24 mouse cellular contexts compared by ENCODE assay signal in genomic region chr17:88549411-88550191, GRCm38 (mm10). TPM values are rescaled to one million over a fixed set of nuclear protein-coding genes. Genes with fewer than 3 reads are reported as not detected.
DNase-seq lines count a peak whose midpoint lies in the region; ATAC-seq and TF ChIP-seq lines count a peak whose summit lies in the region.
"Had no signal": no experiment of that assay in that cellular context is flagged by ENCODE, and none has a peak within 500 bp of the region (broad histone marks: within the 10 kb centered on the region; RNA-seq: fewer than 3 reads in every experiment).

No protein-coding gene starts in this region.

- ATAC-seq in liver, postnatal 0 days, result no peak
- ATAC-seq in liver, embryonic 13.5 days (ENCODE audit: low read depth), result peak; percentile 78
- peak; percentile 89 for ATAC-seq in megakaryocyte-erythroid progenitor cell, adult 5-6 weeks (replicated peaks; ENCODE audit: low FRiP score, low TSS enrichment, poor library complexity, severe bottlenecking)
- ATAC-seq: forebrain, postnatal 0 days; hindbrain, postnatal 0 days; intestine, postnatal 0 days; Patski had no signal

- no peak overlapping the region; the same call in 1 of the 2 replicates for H3K27ac ChIP-seq in liver, postnatal 0 days (ENCODE audit: low read depth)
- no peak overlapping the region for H3K27ac ChIP-seq in liver, embryonic 13.5 days
- H3K27ac ChIP-seq: embryonic facial prominence, embryonic 10.5 days; hindbrain, postnatal 0 days; lung, embryonic 15.5 days; neural tube, embryonic 15.5 days had no signal

- 75% methylated on average over 24 of the region's 24 CpGs for WGBS in liver, postnatal 0 days (ENCODE audit: insufficient replicate concordance)
- 64% methylated on average over 24 of the region's 24 CpGs for WGBS in liver, embryonic 13.5 days (ENCODE audit: insufficient replicate concordance)

- no peak for TF ChIP-seq CTCF in liver, postnatal 0 days (IDR thresholded peaks at IDR 0.05; ENCODE audit: low read depth)

- no peaks in the 10 kb centered on the region for H3K9me3 ChIP-seq in liver, postnatal 0 days (ENCODE audit: low read length)
- no peaks in the 10 kb centered on the region for H3K9me3 ChIP-seq in liver, embryonic 13.5 days (replicated peaks)
- H3K9me3 ChIP-seq: embryonic facial prominence, embryonic 10.5 days; lung, embryonic 15.5 days; neural tube, embryonic 15.5 days had no signal

- no peak overlapping the region for H3K9ac ChIP-seq in liver, postnatal 0 days (replicated peaks)
- H3K9ac ChIP-seq in liver, embryonic 13.5 days, result no peak overlapping the region
- H3K9ac ChIP-seq: forebrain, postnatal 0 days; lung, embryonic 15.5 days; neural tube, embryonic 15.5 days had no signal

- no peak overlapping the region for H3K4me3 ChIP-seq in liver, postnatal 0 days (ENCODE audit: low read depth, low read length)
- H3K4me3 ChIP-seq in liver, embryonic 13.5 days (replicated peaks), result no peak overlapping the region
- H3K4me3 ChIP-seq: embryonic facial prominence, embryonic 10.5 days; lung, embryonic 15.5 days; neural tube, embryonic 15.5 days had no signal

- H3K4me1 ChIP-seq in liver, postnatal 0 days (ENCODE audit: insufficient read depth), result peaks cover 26% of the 10 kb centered on the region
- peaks cover 37% of the 10 kb centered on the region for H3K4me1 ChIP-seq in liver, embryonic 13.5 days (replicated peaks)

- H3K4me2 ChIP-seq in liver, postnatal 0 days (ENCODE audit: low read depth, low read length), result no peak overlapping the region
- H3K4me2 ChIP-seq in liver, embryonic 13.5 days, result no peak overlapping the region
- H3K4me2 ChIP-seq: lung, embryonic 15.5 days; midbrain, embryonic 11.5 days; neural tube, embryonic 15.5 days had no signal

- DNase-seq in liver (peak; percentile 55), ZHBTc4 (ENCODE audit: low read depth, low spot score) (peak; percentile 58)
- DNase-seq in liver, postnatal 0 days, result no peak
- no peak for DNase-seq in liver, embryonic 13.5 days
- DNase-seq in right cerebral cortex, adult 2 months (ENCODE audit: low spot score in 2 of 2), result no peak
- DNase-seq in natural killer cell, adult 2 months (ENCODE audit: low spot score in 2 of 2), result no peak
- no peak for DNase-seq in right cerebral cortex, postnatal 36 days (ENCODE audit: low spot score in 2 of 2)
- DNase-seq: adrenal gland, postnatal 14 days; B cell, adult 2 months; cerebellum, adult 9-10 months; forebrain, postnatal 0 days; gastrocnemius, postnatal 25 days; lung, postnatal 36 days; right cerebral cortex, adult 18-20 months had no signal

- no peak for TF ChIP-seq EP300 in liver, postnatal 0 days (IDR thresholded peaks at IDR 0.05; ENCODE audit: low read depth)

- H3K27me3 ChIP-seq in liver, postnatal 0 days (ENCODE audit: insufficient read depth, low read length), result no peaks in the 10 kb centered on the region
- no peaks in the 10 kb centered on the region for H3K27me3 ChIP-seq in liver, embryonic 13.5 days
- H3K27me3 ChIP-seq: lung, embryonic 15.5 days; neural tube, embryonic 15.5 days; Patski had no signal

- H3K36me3 ChIP-seq in liver, postnatal 0 days (replicated peaks; ENCODE audit: insufficient read depth, low read length), result peaks cover 40% of the 10 kb centered on the region
- peaks cover 27% of the 10 kb centered on the region for H3K36me3 ChIP-seq in liver, embryonic 13.5 days

RNA-seq across cellular contexts. Expression of gene Ppp1r21, which starts 19.7 kb away (rescaled TPM):
- polyA plus RNA-seq in liver, postnatal 0 days (2015; fragmentation: Nextera tagmentation; extraction: Ambion mirVana), result 9.0 TPM in 2 replicates
- polyA plus RNA-seq in liver, embryonic 13.5 days (2015; fragmentation: Nextera tagmentation; extraction: Ambion mirVana), result 7.7 and 8.0 TPM in 2 replicates
- total RNA-seq in megakaryocyte-erythroid progenitor cell, adult 5-6 weeks (2014; fragmentation: Nextera tagmentation), result 46.2 and 47.1 TPM in 2 replicates
- 28.0 and 29.1 TPM in 2 replicates for total RNA-seq in megakaryocyte-erythroid progenitor cell, adult 5-6 weeks (2017)

RNA-seq across cellular contexts. Expression of gene Ston1, which starts 47.9 kb away (rescaled TPM):
- 0.70 and 0.99 TPM in 2 replicates for polyA plus RNA-seq in liver, postnatal 0 days (2015; fragmentation: Nextera tagmentation; extraction: Ambion mirVana)
- polyA plus RNA-seq in liver, embryonic 13.5 days (2015; fragmentation: Nextera tagmentation; extraction: Ambion mirVana), result 0.98 and 1.0 TPM in 2 replicates
- total RNA-seq in megakaryocyte-erythroid progenitor cell, adult 5-6 weeks (2014; fragmentation: Nextera tagmentation), result 1.2 TPM in 1 of 2 replicates, not detected in the other
- not detected in 2 replicates for total RNA-seq in megakaryocyte-erythroid progenitor cell, adult 5-6 weeks (2017)
- total RNA-seq: common myeloid progenitor, adult 5-6 weeks; hematopoietic stem cell, adult 5-6 weeks had no signal

Comparison
In these comparisons a context has a peak if more than half of its experiments do, and no peak if none do; other contexts are left out.
1. DNase-seq: peak in liver (single experiment) and ZHBTc4 (single experiment); none in liver, postnatal 0 days (single experiment), liver, embryonic 13.5 days (single experiment), right cerebral cortex, adult 2 months (0 of 2), natural killer cell, adult 2 months (0 of 2) and right cerebral cortex, postnatal 36 days (0 of 2).